Mouse (Mus musculus) E14TG2a.4 (cell line): ENCODE data around the gene Crocc.

Experiments used
- H3K27me3 ChIP-seq: 2 replicates; pipeline ENCODE4 v1.6.1; 2014; ENCODE audit warnings: low read length, control low read depth; ENCODE audit not compliant: insufficient read depth
- H3K36me3 ChIP-seq: 2 replicates; pipeline ENCODE4 v1.6.1; 2014; ENCODE audit warnings: low read length, control low read depth; ENCODE audit not compliant: insufficient read depth
- H3K4me1 ChIP-seq: replicated peaks from 2 replicates; pipeline ENCODE4 v1.6.1; 2014; ENCODE audit warnings: low read depth, low read length, control low read depth
- H3K4me3 ChIP-seq: replicated peaks from 2 replicates; pipeline ENCODE4 v1.5.1; 2014; ENCODE audit warnings: mild to moderate bottlenecking, low read length
- H3K9me3 ChIP-seq: 2 replicates; pipeline ENCODE4 v1.6.1; 2014; ENCODE audit warnings: low read length, control low read depth
- CTCF ChIP-seq: conservative IDR thresholded peaks from 2 replicates; pipeline ENCODE4 v1.5.1; 2014; ENCODE audit warnings: low read length
- NANOG ChIP-seq: IDR thresholded peaks from 2 replicates; pipeline ENCODE4 v1.6.1; 2014; ENCODE audit warnings: borderline replicate concordance, low read length, mixed read lengths
- POU5F1 ChIP-seq: IDR thresholded peaks from 2 replicates; pipeline ENCODE4 v1.6.1; 2014; ENCODE audit warnings: low read length, borderline replicate concordance

Gene Crocc

GRCm38 (mm10) chr4:140989447-140989846, 70.9 kb downstream of the Crocc start:
- H3K27me3 ChIP-seq, result no peaks in the 10 kb centered on the region
- TF ChIP-seq NANOG, result no peak
- no peak for TF ChIP-seq CTCF
- TF ChIP-seq POU5F1, result no peak
- H3K36me3 ChIP-seq, result peaks cover 20% of the 10 kb centered on the region
- no peak overlapping the region for H3K4me3 ChIP-seq
- no peaks in the 10 kb centered on the region for H3K9me3 ChIP-seq
- peaks cover 49% of the 10 kb centered on the region for H3K4me1 ChIP-seq

GRCm38 (mm10) chr4:140988706-140989290, 71.6 kb downstream of the Crocc start:
- Histone ChIP-seq H3K27me3 (no peaks in the 10 kb centered on the region), H3K9me3 (no peaks in the 10 kb centered on the region)
- no peak for TF ChIP-seq NANOG

GRCm38 (mm10) chr4:140987476-140987875, 72.9 kb downstream of the Crocc start:
- Histone ChIP-seq H3K4me1 (peaks cover 58% of the 10 kb centered on the region), H3K4me3 (peak overlapping the region; percentile 90), H3K36me3 (peaks cover 4% of the 10 kb centered on the region), H3K27me3 (no peaks in the 10 kb centered on the region), H3K9me3 (no peaks in the 10 kb centered on the region)
- TF ChIP-seq POU5F1 (no peak), NANOG (no peak), CTCF (no peak)

More at GRCm38 (mm10) chr4:140988706-140989290, 71.6 kb downstream of the Crocc start:
- Histone ChIP-seq H3K4me1 (peaks cover 49% of the 10 kb centered on the region), H3K4me3 (no peak overlapping the region), H3K36me3 (peaks cover 14% of the 10 kb centered on the region)

- H3K36me3 ChIP-seq, result peaks cover 4% of the 10 kb centered on the region
- H3K4me1 ChIP-seq, result peaks cover 52% of the 10 kb centered on the region
- TF ChIP-seq NANOG (no peak), POU5F1 (no peak), CTCF (no peak)
- no peaks in the 10 kb centered on the region for H3K9me3 ChIP-seq
- no peaks in the 10 kb centered on the region for H3K27me3 ChIP-seq
- H3K4me3 ChIP-seq, result peak within 1 kb of the TSS; percentile 90
These were observed 73.5 kb downstream of the Crocc start, which contains the start of gene Atp13a2 for GRCm38 (mm10) chr4:140986711-140987395. Gene Atp13a2, plus strand, starts transcription at chr4:140986873.

GRCm38 (mm10) chr4:140986024-140986710, 74.2 kb downstream of the Crocc start:
- Histone ChIP-seq H3K27me3 (no peaks in the 10 kb centered on the region), H3K4me3 (peak overlapping the region; percentile 90), H3K36me3 (peaks cover 4% of the 10 kb centered on the region), H3K9me3 (peaks cover 3% of the 10 kb centered on the region; the same call in 1 of the 2 replicates), H3K4me1 (peaks cover 46% of the 10 kb centered on the region)
- TF ChIP-seq POU5F1 (no peak), NANOG (no peak), CTCF (no peak)

- H3K4me3 ChIP-seq, result no peak overlapping the region
- TF ChIP-seq CTCF, result no peak
- TF ChIP-seq POU5F1, result no peak
- no peak for TF ChIP-seq NANOG
- peaks cover 8% of the 10 kb centered on the region for H3K36me3 ChIP-seq
- no peaks in the 10 kb centered on the region for H3K27me3 ChIP-seq
- peaks cover 3% of the 10 kb centered on the region; the same call in 1 of the 2 replicates for H3K9me3 ChIP-seq
- H3K4me1 ChIP-seq, result peaks cover 35% of the 10 kb centered on the region
These were observed 75.8 kb downstream of the Crocc start for GRCm38 (mm10) chr4:140984544-140984943.

- Histone ChIP-seq H3K4me3 (no peak overlapping the region), H3K4me1 (peaks cover 26% of the 10 kb centered on the region), H3K27me3 (no peaks in the 10 kb centered on the region), H3K9me3 (peaks cover 3% of the 10 kb centered on the region; the same call in 1 of the 2 replicates), H3K36me3 (peaks cover 13% of the 10 kb centered on the region)
- TF ChIP-seq POU5F1 (no peak), NANOG (no peak), CTCF (no peak)
These were observed 76.9 kb downstream of the Crocc start for GRCm38 (mm10) chr4:140983442-140983841.

GRCm38 (mm10) chr4:140982808-140983207, 77.5 kb downstream of the Crocc start:
- H3K9me3 ChIP-seq, result peaks cover 3% of the 10 kb centered on the region; the same call in 1 of the 2 replicates
- H3K36me3 ChIP-seq, result peaks cover 19% of the 10 kb centered on the region
- H3K4me3 ChIP-seq, result no peak overlapping the region
- peaks cover 27% of the 10 kb centered on the region for H3K4me1 ChIP-seq
- TF ChIP-seq CTCF (no peak), POU5F1 (no peak), NANOG (no peak)
- no peaks in the 10 kb centered on the region for H3K27me3 ChIP-seq
